Mouse (Mus musculus) limb, embryonic 10.5 days (tissue): ENCODE data around the gene Shank1. TPM values are rescaled to one million over a fixed set of nuclear protein-coding genes. Genes with fewer than 3 reads are reported as not detected.
A peak's percentile ranks its signal among the peaks of the same experiment; 100 is the strongest.

Experiments used
- DNase-seq: peaks from one replicate; pipeline ENCODE4 v3.0.0-alpha.2; 2017; ENCODE audit warnings: low spot score
- H3K27ac ChIP-seq: fragments of 300-500 bp; sonication (generic); 2 replicates; pipeline ENCODE4 v1.5.1; 2016; ENCODE audit warnings: mild to moderate bottlenecking
- H3K27me3 ChIP-seq: fragments of 300-500 bp; sonication (generic); 2 replicates; pipeline ENCODE4 v1.6.1; 2016; ENCODE audit warnings: low read depth, mild to moderate bottlenecking; ENCODE audit not compliant: poor library complexity, severe bottlenecking
- H3K36me3 ChIP-seq: fragments of 300-500 bp; sonication (generic); 2 replicates; pipeline ENCODE4 v1.6.1; 2016; ENCODE audit warnings: mild to moderate bottlenecking, moderate library complexity
- H3K4me1 ChIP-seq: fragments of 300-500 bp; sonication (generic); 2 replicates; pipeline ENCODE4 v1.6.1; 2016
- H3K4me3 ChIP-seq: fragments of 300-500 bp; sonication (generic); 2 replicates; pipeline ENCODE4 v1.5.1; 2016; ENCODE audit warnings: mild to moderate bottlenecking, moderate library complexity
- H3K9me3 ChIP-seq: fragments of 300-500 bp; sonication (generic); replicated peaks from 2 replicates; pipeline ENCODE4 v1.6.1; 2016; ENCODE audit warnings: mild to moderate bottlenecking
- WGBS: fragments of 180-500 bp; shearing (Covaris S2); methylation state at CpG from one replicate; pipeline ENCODE4 v1.1.7; 2016; 5-methylcytosine and 5-hydroxymethylcytosine counted together
- polyA plus RNA-seq: library from polyadenylated mRNA; unstranded; fragments of >200 nt; fragmentation: Nextera tagmentation; extraction: Ambion mirVana; gene quantifications from 2 replicates; pipeline ENCODE4 v1.2.1, GENCODE M21; 2016

The Shank1 gene
- polyA plus RNA-seq, result 0.31 and 0.40 TPM in 2 replicates

DNA sequence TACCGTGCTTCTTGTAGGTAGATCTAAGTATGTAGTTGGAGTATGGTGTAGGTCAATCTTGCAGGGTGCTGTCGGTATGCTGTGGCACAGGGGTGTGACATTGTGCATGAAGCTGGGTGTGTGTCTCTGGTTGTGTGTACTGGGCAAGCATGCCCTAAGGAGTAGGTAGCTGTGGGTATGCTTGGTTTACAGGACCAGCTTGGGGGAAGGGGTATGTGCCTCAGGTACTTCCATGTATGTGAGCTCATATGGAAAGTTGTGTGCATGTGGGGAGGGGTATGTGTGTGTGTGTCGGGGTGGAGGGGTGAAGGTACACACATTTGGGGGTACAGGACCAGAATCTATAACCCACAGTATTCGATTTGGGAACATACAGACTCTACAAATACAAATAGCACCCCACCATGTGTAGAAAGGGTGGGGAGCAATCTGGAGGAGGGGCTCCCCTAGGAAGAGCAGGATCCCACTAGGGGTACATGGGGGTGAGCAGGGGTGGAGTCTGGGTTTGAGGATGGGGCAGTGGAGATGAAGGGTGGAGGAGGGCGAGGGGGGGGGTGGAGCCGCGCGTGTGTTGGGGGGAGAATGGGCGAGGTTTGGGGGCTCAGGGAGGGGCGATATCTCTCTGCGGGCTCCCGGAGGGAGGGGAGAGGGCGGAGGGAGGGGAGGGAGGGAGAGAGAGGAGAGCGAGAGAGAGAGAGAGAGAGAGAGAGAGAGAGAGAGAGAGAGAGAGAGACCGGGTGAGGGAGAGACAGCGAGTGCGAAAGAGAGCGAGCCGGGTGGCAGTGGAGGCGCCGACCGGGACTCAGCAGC, at the start of gene Shank1:
Gene Shank1 (plus strand): TSS at position 779 of the 810 bp plus-strand sequence.
- H3K4me3 ChIP-seq, result peak within 1 kb of the TSS; percentile 61
- no peak for DNase-seq
- peak within 1 kb of the TSS; percentile 75 for H3K27ac ChIP-seq
- peaks cover 55% of the 10 kb centered on the region for H3K4me1 ChIP-seq
- no peaks in the 10 kb centered on the region for H3K36me3 ChIP-seq
- H3K27me3 ChIP-seq, result peaks cover 81% of the 10 kb centered on the region
- no peaks in the 10 kb centered on the region for H3K9me3 ChIP-seq
- WGBS, result 18% methylated on average over 13 of the region's 22 CpGs

DNA sequence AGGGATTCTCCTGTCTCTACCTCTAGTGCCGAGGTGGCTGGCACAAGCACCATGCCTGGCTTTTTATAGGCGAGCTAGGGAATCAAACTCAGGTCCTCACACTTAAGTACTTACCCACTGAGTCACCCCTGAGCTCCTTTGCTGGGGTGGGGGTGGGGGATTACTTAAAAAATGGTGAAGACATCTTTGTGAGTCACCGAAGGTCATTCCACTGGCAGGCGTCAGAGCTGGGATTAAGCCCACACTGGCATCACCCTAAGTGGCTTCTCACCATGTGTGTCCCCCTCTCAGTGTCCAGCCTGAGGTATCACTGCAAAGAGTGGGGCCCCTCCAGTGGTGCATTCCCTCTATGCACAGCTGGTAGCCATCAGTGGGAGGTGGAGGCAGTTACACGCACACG, 49.6 kb upstream of the Shank1 start:
- Histone ChIP-seq H3K4me3 (no peak overlapping the region), H3K27me3 (peaks cover 40% of the 10 kb centered on the region), H3K9me3 (no peaks in the 10 kb centered on the region), H3K27ac (no peak overlapping the region), H3K4me1 (peaks cover 6% of the 10 kb centered on the region; the same call in 1 of the 2 replicates), H3K36me3 (no peaks in the 10 kb centered on the region)
- 78% methylated on average over 6 of the region's 6 CpGs for WGBS
- DNase-seq, result no peak

DNA sequence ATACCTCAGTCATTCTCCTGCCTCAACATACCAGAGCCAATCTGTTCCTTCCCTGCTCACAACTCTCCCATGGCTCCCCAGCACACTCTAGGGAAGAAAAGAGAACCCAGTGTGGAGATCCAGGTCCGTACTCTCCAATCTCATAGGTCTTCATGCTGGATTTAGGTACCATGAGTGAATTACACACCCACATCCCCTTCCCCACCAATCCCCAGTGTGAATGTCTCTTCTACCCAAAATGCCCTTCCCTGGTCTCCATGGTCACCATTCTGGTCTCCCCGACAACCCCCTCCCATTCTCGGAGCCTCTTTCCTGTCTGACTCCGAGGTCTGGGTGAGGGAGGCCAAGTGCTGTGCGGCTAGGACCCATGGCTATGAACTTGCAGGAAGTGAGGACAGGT, 48.9 kb upstream of the Shank1 start, which contains the start of gene Gm15517:
Gene Gm15517 (plus strand): TSS at position 301 of the 400 bp plus-strand sequence.
- H3K4me3 ChIP-seq, result no peak within 1 kb of the TSS
- H3K27me3 ChIP-seq, result peaks cover 43% of the 10 kb centered on the region
- 63% methylated on average over 5 of the region's 5 CpGs for WGBS

DNA sequence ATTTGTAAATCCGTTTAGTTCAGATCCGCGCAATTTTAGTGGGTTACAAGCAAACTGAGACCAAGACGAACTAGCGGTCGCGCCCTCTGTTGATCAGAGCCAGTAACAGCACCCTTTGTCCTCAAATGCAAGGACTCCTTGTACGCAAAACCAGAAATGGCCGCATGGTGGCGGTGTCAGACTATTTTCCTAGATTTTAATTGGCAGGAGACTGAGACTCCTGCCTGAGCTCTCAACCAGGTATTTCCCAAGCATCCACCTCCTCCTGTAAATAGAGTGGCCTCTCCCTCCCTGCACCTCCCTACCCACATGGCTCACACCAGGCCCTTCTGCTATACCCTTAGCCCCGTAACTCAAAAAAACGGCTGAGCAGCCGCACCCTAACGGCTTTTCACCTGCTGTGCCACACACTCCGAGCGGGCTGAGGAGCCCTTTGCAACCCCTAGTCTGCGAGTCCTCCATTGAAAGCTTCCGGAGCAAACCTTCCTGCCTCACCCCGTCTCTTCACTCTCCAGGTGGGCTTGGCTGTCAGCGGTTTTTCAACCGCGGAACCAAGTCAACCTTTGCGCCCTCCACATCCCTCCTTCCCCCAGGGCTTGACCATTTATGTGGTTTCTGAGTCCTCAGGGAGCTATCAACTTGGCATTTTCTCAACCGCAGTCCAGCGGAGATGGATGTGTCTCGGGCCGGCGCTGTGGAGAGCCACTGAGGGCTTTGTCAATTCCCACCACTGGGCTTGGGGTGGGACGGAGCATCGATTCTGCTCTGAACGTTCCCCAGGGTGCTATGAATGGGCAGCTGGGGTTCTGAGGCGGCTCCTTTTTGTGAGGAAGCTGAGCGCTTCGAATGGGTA, 47.0 kb upstream of the Shank1 start:
- H3K4me1 ChIP-seq, result peaks cover 6% of the 10 kb centered on the region; the same call in 1 of the 2 replicates
- WGBS, result 4% methylated on average over 34 of the region's 34 CpGs
- no peaks in the 10 kb centered on the region for H3K9me3 ChIP-seq
- H3K27ac ChIP-seq, result no peak overlapping the region
- peak; percentile 95 for DNase-seq
- peaks cover 47% of the 10 kb centered on the region for H3K27me3 ChIP-seq
- 0 out of 2 replicates have a peak overlapping the region, but pooled peaks have one; percentile 14 for H3K4me3 ChIP-seq
- no peaks in the 10 kb centered on the region for H3K36me3 ChIP-seq

More for the DNA sequence above, 48.9 kb upstream of the Shank1 start, which contains the start of gene Gm15517:
- no peak within 1 kb of the TSS for H3K27ac ChIP-seq
- H3K4me1 ChIP-seq, result peaks cover 6% of the 10 kb centered on the region; the same call in 1 of the 2 replicates
- no peaks in the 10 kb centered on the region for H3K36me3 ChIP-seq
- DNase-seq, result no peak
- no peaks in the 10 kb centered on the region for H3K9me3 ChIP-seq

DNA sequence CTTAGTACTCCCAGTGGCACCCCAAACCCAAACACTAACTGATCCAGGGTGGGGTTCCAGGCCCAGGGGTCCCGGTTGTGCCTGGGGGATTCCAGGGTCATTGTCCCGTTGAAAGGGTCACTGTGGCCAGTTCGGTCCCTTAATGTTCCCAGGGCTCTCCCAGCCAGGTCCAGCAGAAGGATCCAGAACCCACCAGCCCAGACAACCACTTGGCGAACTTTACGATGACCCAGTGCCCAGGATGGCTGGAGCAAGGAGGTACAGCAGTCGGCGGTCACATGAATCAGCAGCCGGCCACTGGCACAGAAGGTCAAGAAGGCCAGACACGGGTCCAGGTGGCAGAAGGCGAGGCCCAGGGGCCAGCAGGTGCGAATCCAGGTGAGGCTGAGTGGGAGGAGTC, 41.9 kb upstream of the Shank1 start:
- no peak overlapping the region for H3K4me3 ChIP-seq
- H3K27ac ChIP-seq, result no peak overlapping the region
- H3K36me3 ChIP-seq, result no peaks in the 10 kb centered on the region
- 84% methylated on average over 11 of the region's 11 CpGs for WGBS
- H3K9me3 ChIP-seq, result no peaks in the 10 kb centered on the region
- DNase-seq, result no peak
- H3K27me3 ChIP-seq, result peaks cover 41% of the 10 kb centered on the region
- H3K4me1 ChIP-seq, result peaks cover 3% of the 10 kb centered on the region; the same call in 1 of the 2 replicates

DNA sequence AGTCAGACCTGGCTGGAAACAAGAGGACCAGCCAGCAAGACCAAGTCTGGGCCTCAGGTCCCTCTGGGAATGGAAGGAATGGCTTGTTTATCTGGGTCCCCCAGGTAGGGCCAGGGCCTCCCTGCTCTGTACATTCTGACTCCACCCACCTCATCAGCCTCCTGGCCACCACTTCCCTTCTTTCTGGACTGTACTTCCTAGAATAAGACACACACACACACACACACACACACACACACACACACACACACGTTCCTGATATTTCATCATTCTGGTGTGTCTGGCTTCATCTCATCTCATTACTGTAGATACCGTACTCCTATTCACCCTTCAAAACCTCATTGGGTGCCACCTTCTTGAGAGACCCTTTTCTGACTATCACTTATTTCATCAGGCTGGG, 40.7 kb upstream of the Shank1 start:
- Histone ChIP-seq H3K27me3 (peaks cover 41% of the 10 kb centered on the region), H3K4me1 (no peaks in the 10 kb centered on the region), H3K36me3 (no peaks in the 10 kb centered on the region), H3K27ac (no peak overlapping the region), H3K4me3 (no peak overlapping the region), H3K9me3 (no peaks in the 10 kb centered on the region)
- no peak for DNase-seq
- WGBS, result 90% methylated on average over 2 of the region's 2 CpGs

DNA sequence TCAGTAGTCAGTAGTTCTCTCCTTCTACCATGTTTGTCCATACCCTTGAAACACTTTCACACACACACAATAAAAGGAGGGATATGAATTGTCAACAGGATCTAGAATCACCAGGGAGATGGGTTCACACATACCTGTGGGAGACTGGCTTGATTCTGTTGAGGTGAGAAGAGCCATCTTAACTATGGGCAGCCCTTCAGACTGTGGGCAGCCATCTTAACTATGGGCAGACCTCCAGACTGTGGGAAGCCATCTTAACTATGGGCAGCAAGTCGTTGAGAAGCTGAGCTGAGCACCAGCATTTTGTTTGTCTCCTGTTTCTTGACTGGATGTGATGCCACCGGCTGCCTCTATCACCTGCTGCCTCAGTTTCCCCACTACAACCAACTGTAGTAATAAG, 38.7 kb upstream of the Shank1 start:
- H3K27ac ChIP-seq, result no peak overlapping the region
- no peak for DNase-seq
- no peaks in the 10 kb centered on the region for H3K36me3 ChIP-seq
- H3K4me1 ChIP-seq, result no peaks in the 10 kb centered on the region
- H3K4me3 ChIP-seq, result no peak overlapping the region
- WGBS, result 74% methylated on average over 2 of the region's 2 CpGs
- peaks cover 49% of the 10 kb centered on the region for H3K27me3 ChIP-seq
- no peaks in the 10 kb centered on the region for H3K9me3 ChIP-seq

DNA sequence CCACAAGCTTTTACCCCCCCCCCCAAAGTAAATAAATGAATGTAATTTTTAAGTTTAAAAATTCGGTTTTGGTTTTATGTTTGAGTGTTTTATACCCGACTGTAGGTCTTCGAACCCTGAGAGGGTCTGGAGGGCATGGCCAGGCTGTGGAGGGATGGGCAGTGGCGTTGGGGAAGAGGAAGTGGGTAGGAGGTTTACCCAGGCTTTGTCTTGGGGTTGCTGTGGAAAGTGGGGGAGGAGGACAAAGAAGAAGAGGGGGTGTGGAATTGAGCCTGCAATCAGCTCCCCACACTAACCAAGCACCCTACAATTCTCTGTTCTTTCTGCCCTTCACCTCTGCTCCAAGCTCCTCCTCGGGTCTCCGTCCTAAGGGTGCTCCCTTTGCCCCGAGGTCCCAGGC, 37.5 kb upstream of the Shank1 start:
- no peaks in the 10 kb centered on the region for H3K4me1 ChIP-seq
- H3K9me3 ChIP-seq, result no peaks in the 10 kb centered on the region
- H3K27ac ChIP-seq, result no peak overlapping the region
- no peaks in the 10 kb centered on the region for H3K36me3 ChIP-seq
- no peak for DNase-seq
- H3K27me3 ChIP-seq, result peaks cover 46% of the 10 kb centered on the region
- H3K4me3 ChIP-seq, result no peak overlapping the region
- WGBS, result 91% methylated on average over 7 of the region's 7 CpGs

DNA sequence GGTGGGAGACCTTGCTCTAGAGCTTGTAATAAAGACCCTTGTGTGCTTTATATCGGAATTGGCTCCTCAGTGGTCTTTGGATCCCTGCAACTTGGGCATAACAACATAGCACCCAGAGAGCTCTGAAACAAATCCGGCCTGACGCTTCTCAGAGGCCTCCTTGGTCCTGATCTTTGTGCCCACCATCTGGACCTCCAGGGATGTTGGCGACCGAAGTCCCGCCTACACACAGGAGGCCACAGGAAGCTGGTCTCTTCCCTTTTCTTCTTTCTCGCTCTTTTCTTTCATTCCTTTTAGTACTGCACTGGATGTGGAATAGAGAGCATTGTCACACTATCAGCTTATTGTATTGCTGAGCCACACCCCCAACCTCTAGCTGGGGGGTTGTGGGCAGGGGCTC, 36.6 kb upstream of the Shank1 start:
- Histone ChIP-seq H3K4me1 (no peaks in the 10 kb centered on the region), H3K27ac (no peak overlapping the region), H3K9me3 (no peaks in the 10 kb centered on the region), H3K27me3 (peaks cover 42% of the 10 kb centered on the region), H3K36me3 (no peaks in the 10 kb centered on the region), H3K4me3 (no peak overlapping the region)
- no peak for DNase-seq
- WGBS, result 65% methylated on average over 7 of the region's 7 CpGs

DNA sequence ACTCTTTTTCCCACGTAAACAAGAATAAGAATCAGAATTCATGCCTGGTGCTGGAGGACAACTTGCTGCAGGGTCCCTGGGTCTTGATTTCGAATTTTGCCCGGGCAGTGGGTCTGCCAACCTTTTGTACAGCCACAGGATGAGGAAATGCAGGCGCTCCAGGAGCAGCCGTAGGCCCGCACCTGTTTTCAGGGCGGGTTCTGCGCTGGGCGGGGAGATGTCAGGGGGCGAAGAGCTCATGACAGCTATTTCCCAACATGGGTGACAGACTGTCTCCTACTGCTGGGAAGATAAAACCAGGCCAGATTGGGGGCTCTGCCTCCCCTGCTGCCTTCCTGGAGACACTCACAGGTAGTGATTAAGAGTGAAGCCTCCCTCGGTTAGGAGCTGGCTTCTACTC, 36.0 kb upstream of the Shank1 start:
- Histone ChIP-seq H3K4me3 (no peak overlapping the region), H3K4me1 (no peaks in the 10 kb centered on the region), H3K36me3 (no peaks in the 10 kb centered on the region), H3K9me3 (no peaks in the 10 kb centered on the region), H3K27ac (no peak overlapping the region), H3K27me3 (peaks cover 41% of the 10 kb centered on the region)
- 35% methylated on average over 11 of the region's 11 CpGs for WGBS
- DNase-seq, result no peak

DNA sequence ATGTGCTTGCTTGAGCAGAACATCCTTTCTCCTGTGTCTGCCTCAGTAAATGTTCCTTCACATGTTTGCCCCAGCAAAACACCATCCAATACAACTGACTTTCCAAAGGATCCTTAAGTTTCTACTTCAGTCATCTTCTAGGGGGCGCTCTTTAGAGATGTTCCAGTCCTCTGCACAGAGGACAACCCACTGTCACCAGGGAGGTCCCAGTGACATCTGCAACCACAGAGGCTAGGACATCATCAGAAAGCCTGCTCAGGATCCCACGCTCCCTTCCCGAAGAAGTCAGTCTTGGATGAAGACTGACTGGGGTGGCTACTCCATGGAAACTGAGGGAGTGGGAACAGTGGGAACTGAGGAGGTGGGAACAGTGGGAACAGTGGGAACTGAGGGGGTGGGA, 34.5 kb upstream of the Shank1 start:
- WGBS, result 82% methylated on average over 3 of the region's 3 CpGs
- Histone ChIP-seq H3K4me3 (no peak overlapping the region), H3K9me3 (no peaks in the 10 kb centered on the region), H3K27ac (no peak overlapping the region), H3K27me3 (peaks cover 41% of the 10 kb centered on the region), H3K4me1 (no peaks in the 10 kb centered on the region), H3K36me3 (no peaks in the 10 kb centered on the region)
- no peak for DNase-seq

DNA sequence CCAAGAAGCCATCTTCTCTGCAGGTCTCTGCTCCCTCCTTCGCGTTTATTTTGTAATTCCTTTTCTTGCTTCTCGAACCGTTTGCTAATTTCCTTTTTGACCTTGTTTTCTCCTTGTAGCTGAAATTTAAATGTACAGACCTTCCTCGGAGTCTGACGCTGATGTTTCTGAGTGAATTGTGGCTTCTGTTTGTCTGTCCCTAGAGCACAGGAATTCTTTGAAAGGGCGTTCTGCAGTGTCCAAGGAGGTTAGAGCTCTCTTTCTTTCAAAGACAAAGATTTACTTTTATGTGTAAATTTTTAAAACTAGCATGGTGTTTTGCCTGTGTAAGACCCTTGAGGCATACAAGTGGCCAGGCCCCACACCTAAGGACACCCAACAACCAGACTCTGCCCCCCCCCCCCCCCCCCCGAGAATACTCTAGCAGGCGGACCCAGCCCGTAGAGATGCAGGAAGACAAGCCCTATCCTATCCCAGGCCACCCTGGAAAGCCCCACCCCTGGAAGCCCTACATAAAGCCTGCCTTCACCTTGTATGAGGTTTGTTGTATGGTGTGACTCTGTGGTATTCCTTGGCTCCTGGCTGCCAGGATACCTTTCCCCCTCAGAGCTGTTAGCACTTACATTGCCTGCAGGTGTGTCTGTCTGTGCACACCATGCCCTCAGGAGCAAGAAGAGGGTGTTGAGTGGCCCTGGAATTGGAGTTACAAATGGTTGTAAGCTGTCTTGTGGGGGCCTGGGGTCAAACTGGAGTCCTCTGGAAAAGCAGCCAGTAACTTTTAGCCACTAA, 33.4 kb upstream of the Shank1 start:
- Histone ChIP-seq H3K4me1 (no peaks in the 10 kb centered on the region), H3K27me3 (peaks cover 41% of the 10 kb centered on the region), H3K27ac (no peak overlapping the region), H3K4me3 (no peak overlapping the region), H3K9me3 (no peaks in the 10 kb centered on the region), H3K36me3 (no peaks in the 10 kb centered on the region)
- DNase-seq, result no peak
- WGBS, result 76% methylated on average over 10 of the region's 10 CpGs
